Mouse (Mus musculus) erythroid progenitor cell, adult 5-6 weeks (primary cell): ENCODE measurements around the gene Shroom4. TPM values are rescaled to one million over a fixed set of nuclear protein-coding genes. Genes with fewer than 3 reads are reported as not detected.
"Not testable (repeated sequence)": the region's sequence is repeated elsewhere in the genome, so short reads cannot be mapped to it uniquely, and the experiment has no call there.

ENCODE experiments used
- ATAC-seq: replicated peaks from 2 replicates; pipeline ENCODE4 v1.8.0; 2016; ENCODE audit warnings: moderate number of reproducible peaks, mild to moderate bottlenecking, moderate TSS enrichment, inconsistent platforms; ENCODE audit not compliant: poor library complexity, low FRiP score, severe bottlenecking
- total RNA-seq, 2 experiments: library from RNA; stranded (forward) in 1 of 2; stranded (reverse) in 1 of 2; fragments of 150-400 nt in 1 of 2; fragments of 186-747, 209-891 nt in 1 of 2; gene quantifications; 2 replicates each; pipeline versions ENCODE4 v1.2.3 to v1.2.4; 2015 to 2017; ENCODE audit warnings: low replicate concordance in 2 of 2

Shroom4 gene
- total RNA-seq (2015; ENCODE audit: low replicate concordance): not detected in 2 replicates
- total RNA-seq (2017; ENCODE audit: low replicate concordance): not detected in 2 replicates

- ATAC-seq: no peak
Observed at GRCm38 (mm10) chrX:6399626-6400397, at the start of gene Shroom4. Gene Shroom4, plus strand, starts transcription at chrX:6399854.

GRCm38 (mm10) chrX:6356876-6357275, 42.8 kb upstream of the Shroom4 start:
- ATAC-seq: no peak

GRCm38 (mm10) chrX:6357503-6358114, 42.0 kb upstream of the Shroom4 start:
- ATAC-seq: no peak

GRCm38 (mm10) chrX:6368822-6369221, 30.8 kb upstream of the Shroom4 start:
- no peak for ATAC-seq

- no peak for ATAC-seq
Observed at GRCm38 (mm10) chrX:6370706-6371105, 28.9 kb upstream of the Shroom4 start.

- ATAC-seq: no peak
Observed at GRCm38 (mm10) chrX:6393861-6394260, 5.8 kb upstream of the Shroom4 start.

- ATAC-seq: no peak
Observed at GRCm38 (mm10) chrX:6399193-6399592, 461 bp upstream of the Shroom4 start.

- ATAC-seq: no peak
Observed at GRCm38 (mm10) chrX:6400398-6401020, 855 bp downstream of the Shroom4 start.

- no peak for ATAC-seq
Observed at GRCm38 (mm10) chrX:6402921-6403320, 3.3 kb downstream of the Shroom4 start.

GRCm38 (mm10) chrX:6409114-6409513, 9.5 kb downstream of the Shroom4 start:
- no peak for ATAC-seq

- no peak for ATAC-seq
Observed at GRCm38 (mm10) chrX:6415412-6415811, 15.8 kb downstream of the Shroom4 start.

- ATAC-seq: no peak
Observed at GRCm38 (mm10) chrX:6415936-6416335, 16.3 kb downstream of the Shroom4 start.

- no peak for ATAC-seq
Observed at GRCm38 (mm10) chrX:6418140-6418539, 18.5 kb downstream of the Shroom4 start.

GRCm38 (mm10) chrX:6435260-6435659, 35.6 kb downstream of the Shroom4 start:
- no peak for ATAC-seq

GRCm38 (mm10) chrX:6446422-6446821, 46.8 kb downstream of the Shroom4 start:
- ATAC-seq: no peak

- ATAC-seq: no peak
Observed at GRCm38 (mm10) chrX:6448001-6448400, 48.3 kb downstream of the Shroom4 start.

GRCm38 (mm10) chrX:6453220-6453619, 53.6 kb downstream of the Shroom4 start:
- ATAC-seq: no peak

GRCm38 (mm10) chrX:6469251-6469650, 69.6 kb downstream of the Shroom4 start:
- ATAC-seq: not testable (repeated sequence)

GRCm38 (mm10) chrX:6472563-6472962, 72.9 kb downstream of the Shroom4 start:
- not testable (repeated sequence) for ATAC-seq

GRCm38 (mm10) chrX:6475177-6475576, 75.5 kb downstream of the Shroom4 start:
- ATAC-seq: no peak

- no peak for ATAC-seq
Observed at GRCm38 (mm10) chrX:6482268-6482667, 82.6 kb downstream of the Shroom4 start.
